Mouse (Mus musculus) hindbrain, embryonic 10.5 days (tissue): ENCODE results near the gene Kcnh1. TPM values are rescaled to one million over a fixed set of nuclear protein-coding genes. Genes with fewer than 3 reads are reported as not detected.

Experiments used
- DNase-seq: peaks from one replicate; pipeline ENCODE4 v3.0.0-alpha.2; 2017; ENCODE audit warnings: low spot score
- H3K27ac ChIP-seq: fragments of 300-500 bp; sonication (generic); 2 replicates; pipeline ENCODE4 v1.5.1; 2016; ENCODE audit warnings: mild to moderate bottlenecking, moderate library complexity
- H3K27me3 ChIP-seq: fragments of 300-500 bp; sonication (generic); 2 replicates; pipeline ENCODE4 v1.6.1; 2016; ENCODE audit warnings: mild to moderate bottlenecking; ENCODE audit not compliant: poor library complexity, insufficient read depth, severe bottlenecking
- H3K36me3 ChIP-seq: fragments of 300-500 bp; sonication (generic); 2 replicates; pipeline ENCODE4 v1.6.1; 2016; ENCODE audit warnings: mild to moderate bottlenecking, moderate library complexity
- H3K4me1 ChIP-seq: fragments of 300-500 bp; sonication (generic); replicated peaks from 2 replicates; pipeline ENCODE4 v1.6.1; 2016; ENCODE audit warnings: mild to moderate bottlenecking
- H3K4me3 ChIP-seq: fragments of 300-500 bp; sonication (generic); 2 replicates; pipeline ENCODE4 v1.5.1; 2016; ENCODE audit warnings: mild to moderate bottlenecking, moderate library complexity
- H3K9me3 ChIP-seq: fragments of 300-500 bp; sonication (generic); 2 replicates; pipeline ENCODE4 v1.6.1; 2016; ENCODE audit warnings: mild to moderate bottlenecking, moderate library complexity
- WGBS: fragments of 180-500 bp; shearing (Covaris S2); methylation state at CpG from one replicate; pipeline ENCODE4 v1.1.7; 2016; 5-methylcytosine and 5-hydroxymethylcytosine counted together
- polyA plus RNA-seq: library from polyadenylated mRNA; unstranded; fragments of >200 nt; fragmentation: Nextera tagmentation; extraction: Ambion mirVana; gene quantifications from 2 replicates; pipeline ENCODE4 v1.2.1, GENCODE M21; 2016

Gene Kcnh1
- polyA plus RNA-seq, 1 experiment from 2014 or later: 0.84 TPM

DNA sequence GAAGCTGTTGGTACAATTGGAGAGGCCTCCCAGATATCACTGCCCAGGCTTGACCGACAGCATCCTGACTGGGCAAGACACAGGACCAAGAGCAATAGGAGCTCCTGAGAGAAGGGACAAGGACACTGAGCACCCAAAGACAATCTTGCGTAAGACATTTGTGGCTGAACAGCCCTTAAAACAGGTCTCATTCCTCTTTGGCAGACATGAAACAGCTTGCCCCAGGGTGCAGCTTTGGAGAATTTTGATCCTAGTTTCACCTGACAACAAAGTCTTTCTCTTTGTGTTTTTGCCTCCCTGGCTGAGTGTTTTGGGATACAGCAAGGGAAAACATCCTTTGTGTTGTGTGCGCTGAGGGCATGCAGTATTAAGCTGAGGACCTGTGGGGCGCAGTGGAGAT, 153.4 kb downstream of the Kcnh1 start:
- 91% methylated on average over 4 of the region's 4 CpGs for WGBS
- Histone ChIP-seq H3K27me3 (no peaks in the 10 kb centered on the region), H3K27ac (no peak overlapping the region), H3K4me3 (no peak overlapping the region), H3K36me3 (no peaks in the 10 kb centered on the region), H3K4me1 (0 out of 2 replicates have a peak, but pooled peaks cover 4% of the 10 kb centered on the region), H3K9me3 (peaks cover 4% of the 10 kb centered on the region; the same call in 1 of the 2 replicates)
- DNase-seq: no peak

DNA sequence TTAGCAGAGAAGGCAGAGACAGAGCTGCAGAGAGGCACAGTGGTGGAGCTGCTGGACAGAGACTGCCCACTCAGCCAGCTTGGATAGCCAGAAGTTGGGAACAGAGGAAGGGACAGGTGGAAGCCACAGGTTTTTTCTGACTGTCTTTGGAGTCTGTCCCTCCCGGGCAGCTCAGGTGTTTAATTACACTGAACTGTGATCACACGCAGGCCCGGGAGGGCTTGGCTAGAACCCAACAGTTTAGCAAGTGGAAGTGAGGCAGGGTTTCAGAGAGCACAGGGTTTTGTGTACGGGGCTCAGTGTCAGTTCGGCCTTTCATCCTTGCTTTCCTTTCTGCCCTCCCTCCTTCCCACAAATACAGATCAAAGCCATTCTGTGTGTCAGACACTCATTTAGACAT, 156.8 kb downstream of the Kcnh1 start:
- 82% methylated on average over 5 of the region's 5 CpGs for WGBS
- Histone ChIP-seq H3K9me3 (peaks cover 4% of the 10 kb centered on the region; the same call in 1 of the 2 replicates), H3K4me3 (no peak overlapping the region), H3K27me3 (no peaks in the 10 kb centered on the region), H3K27ac (no peak overlapping the region), H3K4me1 (0 out of 2 replicates have a peak, but pooled peaks cover 4% of the 10 kb centered on the region), H3K36me3 (no peaks in the 10 kb centered on the region)
- DNase-seq: no peak

DNA sequence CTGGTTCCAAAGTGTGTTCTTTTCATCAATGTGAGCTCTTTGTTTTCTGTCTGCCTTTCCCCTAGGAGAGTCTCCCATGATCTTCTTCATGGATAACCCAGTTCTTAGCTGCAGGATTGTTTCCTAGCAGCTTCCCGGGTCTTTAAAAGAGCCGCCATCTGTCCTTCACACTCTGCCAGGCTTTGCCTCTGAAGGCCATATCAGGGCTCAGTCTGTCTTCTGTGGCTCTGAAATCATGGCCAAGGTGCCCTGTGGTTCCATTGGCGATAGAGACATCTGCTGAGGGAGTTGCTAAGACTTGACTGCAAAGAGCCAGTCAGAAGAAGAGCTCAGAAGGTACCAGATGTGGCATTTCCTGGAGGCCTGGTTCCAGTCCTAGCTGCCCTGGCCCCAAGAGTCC, 165.7 kb downstream of the Kcnh1 start:
- Histone ChIP-seq H3K27me3 (no peaks in the 10 kb centered on the region; the same call in 1 of the 2 replicates), H3K9me3 (no peaks in the 10 kb centered on the region), H3K27ac (no peak overlapping the region), H3K4me1 (no peaks in the 10 kb centered on the region), H3K4me3 (no peak overlapping the region), H3K36me3 (no peaks in the 10 kb centered on the region)
- 86% methylated on average over 3 of the region's 3 CpGs for WGBS
- DNase-seq: no peak

DNA sequence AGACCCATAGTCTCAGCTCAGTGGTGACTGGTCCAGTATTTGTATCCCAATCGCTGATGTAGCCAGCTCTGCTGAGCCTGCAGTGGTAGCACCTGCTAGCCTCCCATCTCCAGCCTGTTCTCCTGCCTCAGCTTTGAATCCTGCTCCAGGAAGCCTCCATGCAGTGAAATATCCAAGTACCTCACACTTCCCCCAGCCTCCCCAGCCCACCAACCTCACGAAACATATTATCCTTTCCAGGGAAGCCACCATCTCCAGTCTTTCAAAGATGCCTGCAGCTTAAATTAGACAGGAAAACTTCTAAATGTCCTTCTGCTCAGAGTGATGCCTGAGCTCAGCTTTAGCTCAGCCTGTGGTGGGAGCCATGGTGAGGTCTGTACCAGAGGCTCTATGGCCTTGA, 168.6 kb downstream of the Kcnh1 start:
- Histone ChIP-seq H3K9me3 (no peaks in the 10 kb centered on the region), H3K4me1 (no peaks in the 10 kb centered on the region), H3K27ac (no peak overlapping the region), H3K27me3 (no peaks in the 10 kb centered on the region), H3K36me3 (no peaks in the 10 kb centered on the region), H3K4me3 (no peak overlapping the region)
- WGBS: 83% methylated on average over 2 of the region's 2 CpGs
- DNase-seq: no peak

DNA sequence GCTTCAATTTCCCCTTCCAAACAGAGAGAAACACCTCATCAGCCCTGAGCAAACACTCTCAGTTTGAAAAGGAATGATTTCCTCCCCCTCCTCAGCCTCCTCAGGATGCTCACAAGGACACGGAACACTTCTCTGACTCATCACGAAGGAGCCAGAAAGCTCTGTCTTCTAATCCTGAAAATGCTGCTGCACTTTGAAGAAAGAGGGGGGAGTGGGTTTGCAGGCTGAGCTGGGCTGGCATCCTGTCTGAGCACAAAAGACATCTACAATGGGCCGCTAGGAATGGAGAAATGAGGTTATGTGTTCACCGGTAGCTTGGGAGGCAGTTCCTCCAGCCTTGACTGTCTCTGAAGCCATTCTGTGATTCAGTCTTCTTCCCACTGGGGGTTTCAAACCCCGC, 177.8 kb downstream of the Kcnh1 start:
- DNase-seq: no peak
- no peaks in the 10 kb centered on the region for H3K9me3 ChIP-seq
- no peaks in the 10 kb centered on the region for H3K4me1 ChIP-seq
- H3K36me3 ChIP-seq: no peaks in the 10 kb centered on the region
- H3K27ac ChIP-seq: no peak overlapping the region
- H3K27me3 ChIP-seq: no peaks in the 10 kb centered on the region
- H3K4me3 ChIP-seq: no peak overlapping the region
- 67% methylated on average over 5 of the region's 5 CpGs for WGBS

DNA sequence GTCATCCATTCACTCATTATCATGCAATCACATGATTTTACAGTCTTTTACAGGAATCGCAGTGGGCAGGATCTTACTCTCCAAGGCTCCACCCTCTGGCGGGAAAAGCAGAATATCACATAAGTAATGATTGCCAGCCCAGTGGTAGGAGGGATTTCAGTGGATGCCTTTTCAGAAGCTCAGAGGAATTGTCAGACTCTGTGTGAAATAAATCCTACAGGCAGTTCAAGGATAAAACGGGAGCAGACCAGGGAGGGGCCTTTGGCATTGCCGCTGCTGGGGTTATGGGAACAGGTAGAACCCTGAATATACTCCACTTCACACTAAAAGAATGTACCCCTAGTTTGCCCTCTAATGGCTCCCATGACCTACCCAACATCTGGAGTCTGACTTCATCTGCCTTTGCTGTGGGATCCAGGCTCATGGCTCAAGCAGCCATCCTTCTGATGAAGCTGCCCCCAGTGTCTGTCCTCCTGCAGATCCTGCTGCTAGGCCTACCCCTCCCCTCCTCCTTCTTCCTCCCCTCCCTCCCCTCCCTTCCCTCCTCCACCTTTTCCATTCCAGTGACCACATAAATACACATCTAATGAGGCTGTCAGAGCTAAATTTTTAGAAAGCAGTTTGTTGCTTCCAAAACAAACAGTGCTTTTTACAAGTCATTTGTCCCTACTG, 181.5 kb downstream of the Kcnh1 start:
- Histone ChIP-seq H3K4me3 (no peak overlapping the region), H3K27me3 (no peaks in the 10 kb centered on the region), H3K27ac (no peak overlapping the region), H3K36me3 (no peaks in the 10 kb centered on the region), H3K4me1 (no peaks in the 10 kb centered on the region), H3K9me3 (no peaks in the 10 kb centered on the region)
- WGBS: 85% methylated on average over 4 of the region's 4 CpGs
- DNase-seq: no peak

DNA sequence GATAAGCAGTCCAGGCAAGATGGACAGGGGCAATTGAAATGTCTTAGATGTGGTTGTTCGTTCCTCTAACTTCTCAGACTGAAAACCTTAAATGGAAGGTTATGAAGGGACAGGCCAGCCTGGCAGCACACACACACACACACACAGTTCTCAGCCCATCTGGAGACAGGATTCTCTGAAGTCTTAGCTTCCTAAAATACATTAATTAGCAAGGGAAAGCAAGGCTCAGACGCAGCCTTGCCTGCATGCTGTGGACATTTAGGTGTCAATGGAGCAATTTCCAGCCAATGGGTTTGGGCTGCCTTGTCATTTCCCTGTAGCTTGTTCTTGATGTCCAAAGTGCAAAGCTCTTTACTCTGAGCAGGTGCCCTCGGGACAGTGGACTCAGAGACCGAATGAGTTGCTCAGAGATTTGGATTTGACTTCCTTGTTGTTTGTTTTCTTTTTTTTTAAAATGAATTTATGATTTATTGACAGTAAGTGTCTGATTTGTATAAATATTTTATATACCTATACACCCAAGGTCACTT, 188.0 kb downstream of the Kcnh1 start:
- H3K27me3 ChIP-seq: no peaks in the 10 kb centered on the region
- H3K4me1 ChIP-seq: no peaks in the 10 kb centered on the region
- no peak overlapping the region for H3K4me3 ChIP-seq
- no peaks in the 10 kb centered on the region for H3K36me3 ChIP-seq
- DNase-seq: no peak
- H3K9me3 ChIP-seq: no peaks in the 10 kb centered on the region
- H3K27ac ChIP-seq: no peak overlapping the region
- WGBS: 89% methylated on average over 4 of the region's 4 CpGs

DNA sequence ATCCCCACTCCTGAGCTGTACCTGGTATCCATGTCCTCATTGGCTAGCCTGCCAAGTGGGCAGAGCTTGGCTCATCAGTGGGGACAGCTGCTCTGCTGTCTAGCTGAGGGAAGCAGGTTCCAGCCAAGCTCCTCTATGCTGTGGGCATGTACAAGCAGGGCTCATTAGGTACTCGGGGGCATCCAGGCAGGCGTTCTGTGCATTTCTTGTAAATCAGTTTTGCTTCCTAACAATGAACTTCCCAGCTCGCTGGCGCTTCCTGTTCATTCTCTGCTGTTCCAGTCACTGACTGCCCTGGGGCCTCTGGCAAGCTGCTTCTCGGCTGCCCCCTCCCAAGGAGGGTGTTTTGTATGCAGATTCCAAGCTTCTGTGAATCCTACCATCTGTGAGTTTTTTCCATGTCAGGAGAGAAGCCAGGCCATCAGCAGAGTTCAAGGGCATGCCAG, 190.0 kb downstream of the Kcnh1 start:
- no peak for DNase-seq
- 52% methylated on average over 5 of the region's 5 CpGs for WGBS
- H3K9me3 ChIP-seq: no peaks in the 10 kb centered on the region
- no peak overlapping the region for H3K4me3 ChIP-seq
- H3K27ac ChIP-seq: no peak overlapping the region
- H3K36me3 ChIP-seq: no peaks in the 10 kb centered on the region
- no peaks in the 10 kb centered on the region for H3K27me3 ChIP-seq
- H3K4me1 ChIP-seq: no peaks in the 10 kb centered on the region

DNA sequence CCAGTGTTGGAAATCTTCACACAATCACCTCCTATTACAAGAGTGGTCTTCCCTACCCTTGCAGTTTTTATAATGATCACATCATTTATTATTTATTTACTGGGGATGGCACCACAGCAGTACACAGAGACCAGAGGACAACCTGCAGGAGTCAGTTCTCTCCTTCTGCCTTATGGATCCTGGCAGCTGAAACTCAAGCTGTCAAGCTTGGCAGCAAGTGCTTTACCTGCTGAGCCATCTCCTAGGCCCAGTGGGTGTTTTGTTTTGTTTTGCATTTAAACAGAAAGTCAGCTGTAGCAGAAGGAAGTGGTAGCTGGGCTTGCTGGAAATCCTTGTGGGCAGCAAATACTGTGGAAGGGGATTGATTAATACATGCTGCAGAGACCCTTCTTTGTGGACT, 197.1 kb downstream of the Kcnh1 start:
- Histone ChIP-seq H3K27ac (no peak overlapping the region), H3K27me3 (no peaks in the 10 kb centered on the region), H3K9me3 (no peaks in the 10 kb centered on the region), H3K36me3 (no peaks in the 10 kb centered on the region), H3K4me3 (no peak overlapping the region), H3K4me1 (0 out of 2 replicates have a peak, but pooled peaks cover 3% of the 10 kb centered on the region)
- no peak for DNase-seq

DNA sequence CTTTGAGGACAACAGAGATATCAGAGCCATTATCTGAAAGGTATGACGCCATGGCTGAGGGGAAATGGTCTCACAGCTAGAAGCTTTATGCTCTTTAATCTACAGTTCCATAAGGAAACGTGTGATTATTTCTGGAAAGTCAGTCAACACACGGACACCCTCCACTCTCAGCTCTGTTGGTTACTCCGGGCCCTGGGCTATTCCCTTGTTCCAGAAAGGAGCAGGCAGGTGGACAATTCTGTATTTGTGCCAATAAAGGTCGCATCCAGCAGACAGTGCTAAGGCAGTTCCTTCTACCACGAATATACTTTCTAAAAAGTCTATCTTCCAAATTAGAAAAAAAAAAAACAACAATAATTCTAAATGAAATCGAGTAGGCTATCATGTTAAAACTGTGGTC, 200.5 kb downstream of the Kcnh1 start:
- H3K27ac ChIP-seq: no peak overlapping the region
- 85% methylated on average over 7 of the region's 7 CpGs for WGBS
- no peak for DNase-seq
- no peaks in the 10 kb centered on the region for H3K27me3 ChIP-seq
- 0 out of 2 replicates have a peak, but pooled peaks cover 3% of the 10 kb centered on the region for H3K4me1 ChIP-seq
- no peaks in the 10 kb centered on the region for H3K36me3 ChIP-seq
- H3K4me3 ChIP-seq: no peak overlapping the region
- no peaks in the 10 kb centered on the region for H3K9me3 ChIP-seq

DNA sequence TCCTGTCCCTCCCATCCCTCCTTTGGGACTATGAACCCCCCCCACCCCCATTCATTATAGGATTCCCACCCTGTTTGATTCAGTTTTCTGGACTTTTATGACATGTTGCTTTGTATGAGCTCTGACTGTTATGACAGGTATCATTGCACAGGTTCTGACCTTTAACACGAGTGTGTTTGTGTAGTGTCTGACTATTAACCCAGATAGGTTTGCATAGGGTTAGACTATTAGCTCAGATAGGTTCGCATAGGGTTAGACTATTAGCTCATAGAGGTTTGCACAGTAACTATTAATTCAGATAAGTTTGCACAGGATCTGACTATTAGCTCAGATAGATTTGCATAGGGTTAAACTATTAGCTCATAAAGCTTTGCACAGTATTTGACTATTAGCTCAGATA, 201.7 kb downstream of the Kcnh1 start:
- no peak for DNase-seq
- Histone ChIP-seq H3K9me3 (no peaks in the 10 kb centered on the region), H3K27ac (no peak overlapping the region), H3K4me1 (0 out of 2 replicates have a peak, but pooled peaks cover 3% of the 10 kb centered on the region), H3K4me3 (no peak overlapping the region), H3K27me3 (no peaks in the 10 kb centered on the region), H3K36me3 (no peaks in the 10 kb centered on the region)
- WGBS: 86% methylated on average over 2 of the region's 2 CpGs

DNA sequence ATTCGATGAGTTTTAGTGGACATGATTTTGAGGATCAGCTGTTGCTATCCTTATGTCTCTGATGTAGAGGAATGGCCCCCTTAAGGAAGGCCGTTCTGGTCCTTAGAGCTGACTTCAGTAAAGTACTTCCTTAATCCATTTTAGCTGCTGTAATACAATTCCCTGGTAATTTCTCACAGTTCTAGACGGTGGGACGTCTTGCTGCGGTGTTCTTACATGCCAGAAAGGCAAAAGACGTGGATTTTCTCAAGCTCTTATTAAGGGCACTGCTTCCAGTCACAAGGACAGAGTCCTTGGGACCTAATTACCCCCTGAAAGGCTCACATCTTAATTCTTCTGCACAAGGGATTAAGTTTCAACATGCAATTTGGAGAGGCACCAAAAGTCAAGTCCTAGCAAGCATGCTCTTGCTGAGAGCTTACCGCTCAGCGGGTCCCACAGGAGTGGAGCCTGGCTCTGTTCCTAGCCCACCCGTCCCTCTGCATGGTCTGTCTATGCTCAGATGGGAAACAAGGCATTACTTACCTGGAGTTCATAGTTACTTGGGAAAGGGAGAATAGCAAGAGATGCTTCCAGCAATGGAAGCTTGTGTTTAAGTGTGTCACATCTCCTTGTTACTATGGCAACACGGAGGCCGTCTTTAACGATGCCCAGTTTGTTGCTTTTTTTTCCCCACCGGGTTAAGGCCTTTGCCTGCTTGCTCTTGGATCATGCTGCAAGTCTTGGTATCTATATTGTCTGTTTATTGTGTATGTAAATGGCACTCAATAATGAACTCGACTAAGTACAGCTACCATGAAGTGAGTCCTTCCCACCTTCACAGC, 209.3 kb downstream of the Kcnh1 start:
- no peak overlapping the region for H3K4me3 ChIP-seq
- no peaks in the 10 kb centered on the region for H3K4me1 ChIP-seq
- H3K9me3 ChIP-seq: no peaks in the 10 kb centered on the region
- H3K27ac ChIP-seq: no peak overlapping the region
- H3K27me3 ChIP-seq: no peaks in the 10 kb centered on the region
- H3K36me3 ChIP-seq: no peaks in the 10 kb centered on the region
- DNase-seq: no peak
- WGBS: 86% methylated on average over 14 of the region's 14 CpGs

DNA sequence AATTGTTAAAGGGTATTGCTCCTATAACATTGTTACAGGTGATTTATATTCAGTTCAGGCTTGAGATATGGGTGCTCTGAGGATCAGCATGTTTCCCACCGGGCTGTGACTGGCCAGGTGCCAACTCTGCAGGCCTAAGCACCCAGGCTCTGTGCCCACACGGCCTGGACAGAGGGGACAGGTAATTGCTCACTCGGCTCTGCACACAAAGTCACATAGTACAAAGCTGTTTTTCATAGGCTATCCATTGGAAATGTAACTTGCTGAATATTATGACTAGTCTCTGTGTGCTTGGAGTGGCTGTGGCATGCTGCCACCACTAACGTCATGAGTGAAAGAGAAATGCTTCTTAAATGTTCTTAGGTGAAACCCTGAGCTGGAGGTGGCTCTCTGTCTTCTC, 210.4 kb downstream of the Kcnh1 start:
- no peaks in the 10 kb centered on the region for H3K27me3 ChIP-seq
- no peak overlapping the region for H3K27ac ChIP-seq
- no peaks in the 10 kb centered on the region for H3K36me3 ChIP-seq
- no peak overlapping the region for H3K4me3 ChIP-seq
- 89% methylated on average over 4 of the region's 4 CpGs for WGBS
- H3K4me1 ChIP-seq: no peaks in the 10 kb centered on the region
- no peaks in the 10 kb centered on the region for H3K9me3 ChIP-seq
- no peak for DNase-seq
